Mouse (Mus musculus): ENCODE measurements around the gene Pde4d.

- TF ChIP-seq CTCF (IDR thresholded peaks at IDR 0.05; ENCODE audit: low read depth) (no peak), EP300 (optimal IDR thresholded peaks at IDR 0.05) (no peak)
These were observed 370.2 kb downstream of the Pde4d start for GRCm38 (mm10) chr13:108819846-108820408.

All from stomach, postnatal 0 days (tissue).